Mouse (Mus musculus) lung, postnatal 0 days (tissue): Measurements from ENCODE around the gene Olfr1008. TPM values are rescaled to one million over a fixed set of nuclear protein-coding genes. Genes with fewer than 3 reads are reported as not detected.
A peak's percentile ranks its signal among the peaks of the same experiment; 100 is the strongest.

ENCODE experiments used
- ATAC-seq: fragments of 200-750 bp; cut with Nextera tagmentation; 2 replicates; pipeline ENCODE4 v1.8.0; 2017; ENCODE audit warnings: moderate library complexity
- DNase-seq: peaks from one replicate; pipeline ENCODE4 v3.0.0-alpha.2; 2016; ENCODE audit warnings: low spot score
- H3K27ac ChIP-seq: fragments of 300-500 bp; sonication (generic); 2 replicates; pipeline ENCODE4 v1.5.1; 2014; ENCODE audit warnings: antibody characterized with exemption, mild to moderate bottlenecking, low read length, mixed read lengths
- H3K27me3 ChIP-seq: fragments of 300-500 bp; sonication (generic); replicated peaks from 2 replicates; pipeline ENCODE4 v1.6.1; 2014; ENCODE audit warnings: low read length, mixed read lengths; ENCODE audit not compliant: insufficient read depth
- H3K36me3 ChIP-seq: fragments of 300-500 bp; sonication (generic); 2 replicates; pipeline ENCODE4 v1.6.1; 2014; ENCODE audit warnings: low read length, mixed read lengths; ENCODE audit not compliant: insufficient read depth
- H3K4me1 ChIP-seq: fragments of 300-500 bp; sonication (generic); 2 replicates; pipeline ENCODE4 v1.6.1; 2014; ENCODE audit warnings: antibody characterized with exemption, low read depth, low read length, mixed read lengths; ENCODE audit not compliant: insufficient read depth
- H3K4me2 ChIP-seq: fragments of 300-500 bp; sonication (generic); replicated peaks from 2 replicates; pipeline ENCODE4 v1.6.1; 2014; ENCODE audit warnings: low read depth, mild to moderate bottlenecking, low read length, moderate library complexity, mixed read lengths
- H3K4me3 ChIP-seq: fragments of 300-500 bp; sonication (generic); 2 replicates; pipeline ENCODE4 v1.5.1; 2014; ENCODE audit warnings: low read depth, low read length
- H3K9ac ChIP-seq: fragments of 300-500 bp; sonication (generic); replicated peaks from 2 replicates; pipeline ENCODE4 v1.6.1; 2014; ENCODE audit warnings: low read depth, mild to moderate bottlenecking
- H3K9me3 ChIP-seq: fragments of 300-500 bp; sonication (generic); 2 replicates; pipeline ENCODE4 v1.6.1; 2016; ENCODE audit warnings: low read length, mixed read lengths
- CTCF ChIP-seq: IDR thresholded peaks from 2 replicates; pipeline ENCODE4 v1.5.1; 2016; ENCODE audit warnings: antibody characterized with exemption, mild to moderate bottlenecking
- EP300 ChIP-seq: IDR thresholded peaks from 2 replicates; pipeline ENCODE4 v1.6.1; 2016; ENCODE audit warnings: antibody characterized with exemption, mild to moderate bottlenecking, control low read depth
- WGBS: fragments of 180-500 bp; shearing (Covaris S2); extraction: QIAGEN DNeasy Blood & Tissue Kit; methylation state at CpG from one replicate; pipeline ENCODE4 v1.1.7; 2014; 5-methylcytosine and 5-hydroxymethylcytosine counted together
- polyA plus RNA-seq: library from polyadenylated mRNA; unstranded; fragments of >200 nt; fragmentation: Nextera tagmentation; extraction: Ambion mirVana; gene quantifications from 2 replicates; pipeline ENCODE4 v1.2.1, GENCODE M21; 2015

The Olfr1008 gene
- polyA plus RNA-seq, 1 experiment from 2014 or later, result not detected

DNA sequence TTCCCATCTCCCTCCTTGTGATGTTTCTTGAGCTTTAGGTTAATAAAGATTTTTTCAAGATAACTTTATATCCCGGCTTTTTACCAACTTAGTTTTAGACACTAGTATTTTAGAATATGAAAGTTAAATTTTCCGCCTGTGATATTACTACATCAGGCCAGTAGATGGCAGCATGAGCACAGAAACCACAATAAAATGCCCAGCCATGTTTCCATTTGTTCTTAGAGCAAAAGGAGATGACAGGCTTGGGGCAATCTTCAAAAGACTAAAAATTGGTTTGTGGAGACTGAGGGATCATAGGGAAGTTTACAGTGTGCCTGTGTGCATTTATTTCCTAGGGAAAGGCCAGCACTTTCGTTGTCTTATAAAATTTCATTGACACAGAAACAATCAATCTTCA is 36.6 kb downstream of the Olfr1008 start:
- no peak overlapping the region for H3K4me2 ChIP-seq
- ATAC-seq, result no peak
- WGBS, result 10% methylated on average over 3 of the region's 3 CpGs
- no peaks in the 10 kb centered on the region for H3K9me3 ChIP-seq
- no peaks in the 10 kb centered on the region for H3K4me1 ChIP-seq
- TF ChIP-seq EP300 (no peak), CTCF (peak; percentile 75)
- H3K36me3 ChIP-seq, result no peaks in the 10 kb centered on the region
- no peak overlapping the region for H3K4me3 ChIP-seq
- no peaks in the 10 kb centered on the region for H3K27me3 ChIP-seq
- H3K27ac ChIP-seq, result no peak overlapping the region
- no peak overlapping the region for H3K9ac ChIP-seq
- DNase-seq, result peak; percentile 43

Other genes starting within 250 kb of the Olfr1008 start
- gene Olfr995, start 245.8 kb upstream of the Olfr1008 start, polyA plus RNA-seq, result not detected in 2 replicates
- 3.2 and 3.8 TPM in 2 replicates for gene 4833423E24Rik, start 170.4 kb upstream of the Olfr1008 start, polyA plus RNA-seq
- gene Olfr996, start 110.2 kb upstream of the Olfr1008 start, polyA plus RNA-seq, result not detected in 2 replicates
- not detected in 2 replicates for gene Olfr998, start 100.5 kb upstream of the Olfr1008 start, polyA plus RNA-seq
- gene Olfr1000, start 77.5 kb upstream of the Olfr1008 start, polyA plus RNA-seq, result not detected in 2 replicates
- not detected in 2 replicates for gene Olfr1002, start 38.7 kb upstream of the Olfr1008 start, polyA plus RNA-seq
- gene Olfr154, start 25.0 kb upstream of the Olfr1008 start, polyA plus RNA-seq, result not detected in 2 replicates
- not detected in 2 replicates for gene Olfr1006, start 10.7 kb upstream of the Olfr1008 start, polyA plus RNA-seq
- gene Olfr1009, start 26.0 kb downstream of the Olfr1008 start, polyA plus RNA-seq, result not detected in 2 replicates
- gene Olfr1012, start 73.3 kb downstream of the Olfr1008 start, polyA plus RNA-seq, result not detected in 2 replicates
- gene Olfr1013, start 77.7 kb downstream of the Olfr1008 start, polyA plus RNA-seq, result not detected in 2 replicates
- not detected in 2 replicates for gene Olfr1014, start 83.3 kb downstream of the Olfr1008 start, polyA plus RNA-seq
- gene Olfr1015, start 92.6 kb downstream of the Olfr1008 start, polyA plus RNA-seq, result not detected in 2 replicates
- gene Olfr1016, start 113.1 kb downstream of the Olfr1008 start, polyA plus RNA-seq, result not detected in 2 replicates
- not detected in 2 replicates for gene Olfr1018, start 129.0 kb downstream of the Olfr1008 start, polyA plus RNA-seq
- not detected in 2 replicates for gene Olfr1019, start 156.1 kb downstream of the Olfr1008 start, polyA plus RNA-seq
- not detected in 2 replicates for gene Olfr1020, start 157.6 kb downstream of the Olfr1008 start, polyA plus RNA-seq
- not detected in 2 replicates for gene Olfr1022, start 179.2 kb downstream of the Olfr1008 start, polyA plus RNA-seq
- not detected in 2 replicates for gene Olfr1023, start 196.2 kb downstream of the Olfr1008 start, polyA plus RNA-seq
- gene Olfr1024, start 215.6 kb downstream of the Olfr1008 start, polyA plus RNA-seq, result not detected in 2 replicates
- gene Olfr1025-ps1, start 225.8 kb downstream of the Olfr1008 start, polyA plus RNA-seq, result not detected in 2 replicates
- gene Olfr1026, start 232.1 kb downstream of the Olfr1008 start, polyA plus RNA-seq, result not detected in 2 replicates